Mouse (Mus musculus) erythroblast, embryonic 14.5 days (primary cell): Measurements from ENCODE around the gene Arl6ip4.

Experiments used
- GATA1 ChIP-seq: IDR thresholded peaks from 2 replicates; pipeline ENCODE4 v1.6.1; 2012; ENCODE audit warnings: low read length, inconsistent platforms, mixed read lengths
- TAL1 ChIP-seq: IDR thresholded peaks from 3 replicates; pipeline ENCODE4 v1.6.1; 2012; ENCODE audit warnings: low read length, inconsistent platforms, mixed read lengths

- TF ChIP-seq GATA1 = no peak
- no peak for TF ChIP-seq TAL1
Observed at GRCm38 (mm10) chr5:124111742-124112497, 4.0 kb upstream of the Arl6ip4 start, which contains the start of gene Ogfod2.
